Mouse (Mus musculus) erythroblast, embryonic 14.5 days (primary cell): ENCODE results near the gene Zfp553.

ENCODE experiments used
- GATA1 ChIP-seq: IDR thresholded peaks from 2 replicates; pipeline ENCODE4 v1.6.1; 2012; ENCODE audit warnings: low read length, inconsistent platforms, mixed read lengths
- TAL1 ChIP-seq: IDR thresholded peaks from 3 replicates; pipeline ENCODE4 v1.6.1; 2012; ENCODE audit warnings: low read length, inconsistent platforms, mixed read lengths

DNA sequence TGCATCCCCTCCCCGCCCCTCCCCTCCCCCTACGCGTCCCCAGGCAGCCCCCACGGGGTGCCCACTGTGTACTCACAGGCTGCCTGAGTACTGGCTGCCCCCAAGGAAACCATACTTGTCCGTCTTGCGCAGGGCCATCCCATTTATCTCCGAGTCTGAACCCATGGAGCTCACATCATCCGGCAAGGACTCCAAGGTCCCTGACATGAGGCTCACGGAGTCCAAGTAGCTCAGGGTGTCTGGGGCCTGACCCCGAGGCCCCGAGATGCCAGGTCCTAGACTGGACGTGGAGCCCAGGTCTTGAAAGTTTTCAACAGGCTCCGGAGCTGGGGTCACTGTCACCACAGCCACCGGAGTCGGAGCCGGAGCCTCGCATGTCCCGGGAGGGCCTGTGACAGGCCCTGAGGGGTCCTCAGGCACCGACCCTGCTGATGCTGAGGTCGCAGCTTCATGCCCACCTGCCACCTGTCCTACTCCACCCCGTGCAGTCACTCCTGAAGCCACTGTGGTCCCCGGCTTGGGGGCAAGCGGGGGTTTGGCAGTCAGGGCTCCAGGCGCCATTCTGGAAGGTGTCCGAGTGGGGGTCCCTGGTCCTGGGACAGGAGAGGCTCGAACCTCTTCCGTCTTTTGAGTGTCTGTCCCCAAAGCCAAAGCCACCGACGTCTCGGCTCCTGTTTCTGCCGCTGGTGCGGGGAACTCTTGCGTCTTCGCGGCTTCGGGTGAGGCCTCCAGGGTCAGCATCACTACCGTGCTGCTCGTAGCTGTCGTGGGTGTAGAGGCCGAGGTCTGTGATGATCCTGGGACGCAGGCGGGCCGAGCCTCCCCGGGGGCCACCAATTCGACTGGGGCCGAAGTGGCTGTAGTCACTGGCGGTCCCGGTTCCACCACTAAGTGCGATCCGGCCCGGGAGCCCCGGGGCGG lies 25.2 kb upstream of the Zfp553 start:
- TF ChIP-seq GATA1 (no peak), TAL1 (no peak)
